Mouse (Mus musculus): ENCODE results near the gene Znrd1. TPM values are rescaled to one million over a fixed set of nuclear protein-coding genes. Genes with fewer than 3 reads are reported as not detected.

Gene Znrd1
- total RNA-seq, 4 experiments from 2014 or later, result 26.6 to 35.5 (median 32.2) TPM

DNA sequence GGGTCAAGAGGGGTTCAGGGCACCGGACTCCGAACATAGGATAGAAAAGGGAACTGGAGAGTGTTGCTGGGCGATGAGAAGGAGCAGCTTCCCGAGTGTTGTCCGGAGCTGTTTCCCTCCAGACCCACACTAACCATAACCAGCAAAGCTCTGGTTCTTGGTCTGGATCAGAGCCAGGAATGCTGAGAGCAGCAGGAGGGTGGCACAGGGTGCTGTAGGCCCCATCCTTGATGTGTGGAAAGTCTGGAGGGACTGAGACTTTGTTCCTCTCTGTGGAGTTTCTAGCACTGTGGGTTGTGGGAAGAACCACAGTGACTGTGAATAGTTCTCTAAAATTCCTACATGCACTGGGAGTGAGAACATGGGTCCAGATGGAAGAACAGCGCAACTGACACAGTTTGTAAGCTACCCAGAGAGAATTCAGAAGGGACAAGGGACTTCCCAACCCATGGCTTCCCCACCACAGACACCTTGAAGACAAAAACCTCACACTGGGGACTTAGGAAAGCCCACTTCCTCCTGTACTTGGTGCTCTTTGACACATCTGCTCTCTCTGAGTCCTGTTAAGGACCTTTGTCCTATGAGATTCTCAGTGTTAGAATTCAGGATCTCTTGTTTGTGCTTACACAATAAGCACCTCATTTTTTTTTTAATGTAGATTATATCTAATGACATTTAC is 13.0 kb upstream of the Znrd1 start:
- DNase-seq (ENCODE audit: low spot score in 2 of 2), result no peak

DNA sequence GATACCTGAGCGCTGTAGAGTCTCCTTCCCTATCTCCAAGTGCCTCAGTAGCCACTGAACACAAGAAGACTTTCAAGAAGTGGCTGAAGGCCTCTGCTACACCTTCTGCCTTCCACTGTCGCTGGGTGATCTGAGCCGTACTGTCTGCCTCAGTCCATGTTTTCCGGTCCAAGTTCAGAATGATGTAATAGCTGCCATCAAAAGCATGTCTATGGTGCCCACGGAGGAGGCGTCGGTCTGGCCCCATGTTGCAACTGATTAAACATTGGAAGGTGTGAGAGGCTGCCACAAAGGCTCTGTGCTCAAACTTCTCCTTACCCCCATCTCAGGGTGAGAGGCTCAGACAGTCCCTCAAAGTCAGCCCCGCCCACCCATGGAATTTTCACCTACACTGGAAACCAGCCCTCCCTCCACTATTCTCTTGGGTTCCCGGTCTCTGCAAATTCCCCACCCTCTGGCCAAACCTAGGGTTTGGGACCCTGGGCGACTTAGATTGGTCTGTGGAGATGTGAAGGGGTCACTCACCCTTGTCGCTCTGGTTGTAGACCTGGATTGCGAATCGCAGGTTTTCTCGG is 12.0 kb upstream of the Znrd1 start:
- no peak for DNase-seq (ENCODE audit: low spot score in 2 of 2)

DNA sequence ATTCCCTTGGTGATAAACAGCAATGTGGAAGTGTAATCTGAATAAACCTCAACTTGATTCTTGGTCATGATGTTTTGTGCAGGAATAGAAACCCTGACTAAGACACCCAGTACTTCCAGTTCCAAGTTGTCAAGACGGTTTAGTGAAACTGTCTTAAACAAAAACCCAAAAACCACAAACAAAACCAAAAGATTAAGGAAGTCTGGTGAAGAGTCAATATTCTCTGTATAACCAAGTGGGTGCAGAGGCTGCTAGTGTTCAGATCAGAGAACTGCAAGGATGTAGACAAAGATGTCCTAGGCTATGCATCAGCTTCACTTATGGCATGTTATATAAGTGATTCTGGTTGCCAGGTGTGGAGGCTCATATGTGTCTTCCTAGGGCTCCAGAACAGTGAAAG is 8.5 kb upstream of the Znrd1 start:
- DNase-seq (ENCODE audit: low spot score in 2 of 2), result no peak

DNA sequence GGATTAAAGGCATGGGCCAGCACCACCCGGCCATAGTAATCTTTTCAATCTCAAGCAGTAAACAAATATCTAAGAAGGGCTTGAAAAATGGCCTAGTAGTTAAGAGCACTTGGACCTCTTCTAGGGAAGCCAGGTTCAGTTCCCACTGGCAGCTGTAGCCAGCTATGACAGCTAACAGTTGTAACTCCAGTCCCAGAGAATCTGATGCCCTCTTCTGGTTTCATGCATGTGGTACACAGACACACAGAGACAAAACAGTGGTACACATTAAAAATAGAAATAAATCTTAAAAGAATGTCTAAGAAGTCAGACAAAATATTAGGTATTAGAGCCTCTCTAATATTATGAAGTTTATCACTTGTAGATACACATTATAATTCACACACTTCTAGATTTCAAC is 2.8 kb upstream of the Znrd1 start:
- no peak for DNase-seq (ENCODE audit: low spot score in 2 of 2)

DNA sequence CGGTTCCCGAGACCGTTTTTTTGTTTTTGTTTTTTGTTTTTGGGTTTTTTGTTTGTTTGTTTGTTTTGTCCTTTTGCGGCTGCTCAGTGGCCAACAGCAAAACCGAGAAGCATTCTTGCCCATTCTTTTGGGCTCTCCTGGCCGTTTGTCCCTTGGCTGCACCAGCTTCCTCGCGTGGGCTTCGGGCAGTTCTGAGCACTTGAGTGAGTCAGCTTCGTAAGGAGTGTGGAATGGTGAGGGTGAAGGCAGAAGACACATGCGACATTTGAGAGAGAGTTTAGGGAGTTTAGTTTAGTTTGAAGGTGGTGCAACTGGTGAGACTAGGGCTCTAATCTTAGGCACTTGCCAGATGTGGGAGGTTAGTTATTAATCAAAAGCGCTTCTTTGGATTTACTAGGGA is 525 bp upstream of the Znrd1 start:
- DNase-seq (ENCODE audit: low spot score in 2 of 2), result no peak

DNA sequence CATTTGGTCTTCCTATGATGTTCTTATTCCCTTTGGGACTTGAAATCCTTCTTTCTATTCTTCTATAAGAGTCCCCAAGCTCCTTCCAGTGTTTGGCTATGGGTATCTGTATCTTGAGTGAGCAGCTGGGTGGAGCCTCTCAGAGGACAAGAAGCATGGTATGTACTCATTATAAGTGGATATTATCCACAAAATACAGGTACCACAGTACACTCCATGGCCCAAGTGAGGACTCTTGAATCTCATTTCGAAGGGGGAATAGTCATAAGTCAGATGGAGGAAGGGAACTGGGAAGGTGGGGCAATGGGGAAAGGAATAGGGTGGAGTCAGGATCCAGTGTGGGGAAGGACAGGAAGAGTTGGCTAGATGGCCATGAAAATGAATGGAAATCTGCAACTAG is 5.3 kb downstream of the Znrd1 start:
- no peak for DNase-seq (ENCODE audit: low spot score in 2 of 2)

DNA sequence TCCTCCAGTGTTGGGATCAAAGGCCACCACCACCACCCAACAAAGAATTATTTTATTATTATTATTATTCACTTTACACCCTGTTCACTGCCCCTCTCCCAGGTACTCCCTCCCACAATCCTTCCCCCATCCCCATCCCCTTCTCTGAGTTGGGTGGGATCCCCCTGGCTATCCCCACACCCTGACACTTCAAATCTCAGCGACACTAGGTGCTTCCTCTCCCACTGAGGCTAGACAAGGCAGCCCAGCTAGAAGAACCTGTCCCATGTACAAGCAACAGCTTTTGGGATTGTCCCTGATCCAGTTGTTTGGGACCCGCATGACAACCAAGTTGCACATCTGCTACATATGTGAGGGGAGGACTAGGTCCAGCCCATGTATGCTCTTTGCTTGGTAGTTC is 5.7 kb downstream of the Znrd1 start:
- DNase-seq (ENCODE audit: low spot score in 2 of 2), result no peak

DNA sequence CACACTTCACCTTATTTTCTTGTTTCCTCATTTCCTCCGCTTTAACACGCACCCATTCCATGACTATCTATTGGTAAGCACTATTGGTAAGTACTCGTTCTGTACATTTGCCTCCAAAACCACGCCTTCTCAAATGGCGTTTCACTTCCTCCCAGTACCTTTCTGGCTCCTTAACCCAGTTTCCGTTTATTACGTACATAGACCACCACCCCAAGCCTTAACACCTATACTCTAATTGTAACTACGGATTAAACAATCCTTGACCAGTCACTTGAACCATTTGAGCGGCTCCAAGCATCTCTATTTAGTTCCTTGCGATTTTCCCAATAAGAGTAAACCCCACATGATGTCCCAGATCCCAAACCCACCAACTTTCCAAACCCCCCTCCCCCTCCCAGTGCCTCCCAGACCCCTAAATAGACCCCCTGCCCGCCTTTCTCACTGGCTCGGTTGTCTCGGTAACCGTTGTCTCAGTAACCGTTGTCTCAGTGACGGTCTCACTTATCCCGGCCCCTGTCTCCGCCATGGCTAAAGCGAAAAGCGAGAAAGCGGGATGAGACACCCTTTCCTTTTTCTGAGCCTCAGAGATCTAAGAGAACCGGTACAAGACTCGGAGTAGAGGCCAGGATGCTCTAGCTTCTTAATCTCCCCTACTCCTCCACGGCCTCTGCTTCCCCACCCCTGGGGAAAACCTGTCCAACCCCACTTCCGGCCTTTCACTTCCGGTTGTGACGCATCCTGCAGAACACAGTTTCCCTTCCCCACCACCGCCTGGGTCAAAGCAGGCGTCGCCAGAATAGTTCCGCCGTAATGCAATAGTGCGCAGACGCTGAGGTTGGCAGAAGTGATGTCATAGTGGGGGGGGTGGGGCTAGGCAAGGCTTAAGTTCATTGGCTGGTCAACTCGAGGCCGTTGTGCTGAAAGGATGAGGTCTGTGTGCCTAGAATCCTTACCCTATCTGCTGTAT is 7.1 kb downstream of the Znrd1 start, which contains the start of gene Ppp1r11:
Ppp1r11 (minus strand) TSS at position 761 of the 967 bp plus-strand sequence.
- DNase-seq (ENCODE audit: low spot score in 2 of 2), result peak; percentile 96 to 97

DNA sequence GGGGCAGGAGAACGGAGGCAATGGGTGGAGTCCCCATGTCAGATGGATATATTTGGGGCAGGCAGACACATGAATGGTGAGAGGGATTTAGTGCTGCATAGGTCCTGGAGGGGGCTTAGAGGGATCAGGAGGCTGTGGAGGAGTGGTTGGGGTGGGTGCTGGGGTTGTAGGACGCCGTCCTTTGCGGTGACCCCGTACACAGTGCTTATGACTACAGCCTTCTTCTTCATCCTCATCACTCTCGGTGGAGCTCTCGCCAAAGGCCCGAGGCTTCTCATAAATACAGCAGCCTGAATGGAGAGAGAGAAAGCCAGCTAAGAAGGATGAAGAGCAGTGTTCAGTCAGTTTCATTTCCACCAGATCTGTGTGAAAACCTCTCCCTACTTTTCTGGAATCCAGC is 9.1 kb downstream of the Znrd1 start:
- DNase-seq (ENCODE audit: low spot score in 2 of 2), result no peak

DNA sequence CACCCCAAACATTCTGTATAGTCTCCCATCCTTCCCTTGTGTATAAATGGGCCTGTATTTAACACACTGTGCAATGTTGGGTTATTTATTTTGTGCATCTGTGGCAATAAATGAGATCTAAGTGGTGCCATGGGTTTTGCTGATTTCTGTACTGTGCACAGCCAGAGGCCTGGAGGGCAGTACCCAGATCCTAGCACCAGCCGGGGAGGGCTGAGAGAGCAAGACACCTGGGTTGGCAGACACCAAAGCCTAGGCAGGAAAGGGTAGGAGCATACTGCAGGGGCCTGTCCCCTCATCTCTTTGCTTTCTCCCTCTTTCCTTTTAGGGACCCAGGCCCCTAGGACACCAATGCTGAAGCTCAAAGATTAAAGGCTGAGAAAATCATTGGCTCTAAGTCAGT is 10.1 kb downstream of the Znrd1 start:
- DNase-seq (ENCODE audit: low spot score in 2 of 2), result no peak

DNA sequence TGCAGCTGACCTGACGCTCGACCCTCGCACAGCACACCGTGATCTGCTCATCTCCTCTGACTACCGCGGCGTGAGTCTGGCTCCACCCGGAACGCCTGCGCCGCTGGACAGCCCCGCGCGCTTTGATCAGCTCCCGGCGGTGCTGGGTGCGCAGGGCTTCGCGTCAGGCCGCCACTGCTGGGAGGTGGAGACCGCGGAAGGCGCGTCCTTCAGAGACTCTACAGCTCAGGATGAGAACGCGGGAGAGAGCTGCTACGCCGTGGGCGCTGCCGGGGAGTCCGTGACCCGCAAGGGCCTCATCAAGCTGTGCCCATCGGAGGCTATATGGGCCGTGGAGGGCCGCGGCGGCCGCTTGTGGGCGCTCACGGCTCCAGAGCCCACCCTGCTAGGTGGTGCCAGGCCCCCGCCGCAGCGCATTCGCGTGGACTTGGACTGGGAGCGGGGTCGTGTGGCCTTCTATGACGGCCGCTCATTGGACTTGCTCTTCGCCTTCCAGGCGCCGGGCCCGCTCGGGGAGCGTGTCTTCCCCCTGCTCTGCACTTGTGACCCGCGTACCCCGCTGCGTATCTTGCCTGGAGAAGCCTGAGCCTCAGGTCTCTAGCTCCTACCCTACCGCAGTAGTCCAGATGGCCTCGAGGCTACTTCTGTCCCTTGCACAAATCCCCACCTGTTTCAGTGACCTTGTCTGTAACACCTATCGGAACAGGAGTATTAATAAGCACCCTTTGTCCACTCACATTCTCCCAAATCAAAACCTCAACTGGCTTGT is 11.1 kb downstream of the Znrd1 start:
- peak in 1 of 2 experiments; percentile 56 for DNase-seq (ENCODE audit: low spot score in 2 of 2)

DNA sequence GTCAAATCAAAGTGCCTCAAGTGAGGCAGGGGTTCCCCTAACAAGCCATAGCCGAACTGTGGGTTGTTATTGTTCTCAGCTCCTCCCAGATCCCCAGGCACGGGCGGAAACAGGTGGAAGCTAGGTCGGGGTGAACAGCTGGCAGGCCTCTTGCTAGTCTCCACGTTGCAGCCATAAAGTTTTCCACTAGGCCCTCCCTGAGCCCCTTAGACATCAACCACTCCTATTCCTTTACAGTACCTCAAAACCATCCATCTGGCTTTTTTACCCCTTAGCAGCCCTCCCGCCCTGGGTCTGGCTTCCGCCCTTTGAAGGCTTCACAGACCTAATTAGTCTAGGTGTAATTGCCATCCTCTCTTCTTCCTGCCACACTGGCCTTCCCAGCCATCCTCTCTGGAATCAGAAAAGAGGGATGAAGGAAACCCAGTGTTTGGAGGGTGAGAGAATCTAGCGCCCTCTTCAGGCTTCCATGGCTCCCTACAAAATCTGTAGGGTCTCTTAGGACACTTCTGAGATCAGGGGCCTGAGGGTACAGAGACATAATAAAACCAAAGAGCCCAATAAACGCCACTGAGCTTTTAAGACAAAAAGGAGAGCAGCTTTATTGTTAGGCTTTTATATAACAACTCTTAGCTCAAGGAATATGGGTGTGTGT is 14.1 kb downstream of the Znrd1 start:
- no peak for DNase-seq (ENCODE audit: low spot score in 2 of 2)

DNA sequence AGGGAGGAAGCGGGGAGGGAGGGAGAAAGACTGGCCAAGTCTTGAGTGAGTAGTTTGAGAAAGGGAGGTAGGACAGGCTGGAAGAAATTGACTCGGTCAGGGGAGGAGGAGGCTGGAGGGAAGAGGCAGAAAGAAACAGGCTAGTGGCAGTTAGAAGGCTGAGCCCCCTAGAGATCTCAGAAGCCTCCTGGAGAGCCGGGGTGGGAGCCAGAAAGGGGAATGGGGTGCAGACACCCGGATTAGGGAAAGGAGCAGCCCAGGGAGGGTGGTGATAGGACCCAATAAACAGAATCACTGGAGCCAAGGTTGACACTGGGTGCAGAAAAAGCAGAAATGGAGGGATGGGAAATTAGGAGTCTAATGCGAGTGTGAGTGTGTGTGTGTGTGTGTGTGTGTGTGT is 14.7 kb downstream of the Znrd1 start:
- DNase-seq (ENCODE audit: low spot score in 2 of 2), result no peak

DNA sequence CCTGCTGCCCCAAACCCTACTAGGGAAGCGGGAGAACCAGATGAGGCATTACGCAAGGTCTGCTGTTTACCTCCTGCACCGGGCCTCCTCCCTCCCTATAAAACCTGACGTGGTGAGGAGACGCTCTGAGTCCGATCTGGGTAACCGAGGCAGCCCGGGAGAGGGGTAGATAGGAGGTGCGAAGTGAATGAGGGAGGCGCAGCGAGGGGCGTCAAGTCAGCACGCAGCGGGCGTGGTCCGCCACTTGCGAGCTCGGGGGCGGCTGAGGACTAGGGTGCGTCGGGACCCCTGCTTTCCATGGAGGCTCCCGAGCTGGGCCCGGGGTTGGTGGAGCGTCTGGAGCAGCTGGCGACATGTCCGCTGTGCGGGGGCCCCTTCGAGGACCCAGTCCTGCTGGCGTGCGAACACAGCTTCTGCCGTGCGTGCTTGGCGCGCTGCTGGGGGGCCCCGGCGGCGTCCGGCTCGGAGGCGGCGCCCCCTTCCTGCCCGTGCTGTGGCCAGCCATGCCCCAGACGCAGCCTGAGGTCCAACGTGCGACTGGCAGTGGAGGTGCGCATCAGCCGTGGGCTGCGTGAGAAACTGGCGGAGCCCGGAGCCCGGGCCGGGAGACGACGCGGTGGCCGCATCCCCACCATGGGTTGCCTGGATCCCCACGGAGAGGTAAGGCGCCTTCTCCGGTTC is 15.4 kb downstream of the Znrd1 start, which contains the start of gene Rnf39:
Rnf39 (plus strand) TSS at position 128 of the 681 bp plus-strand sequence.
- DNase-seq (ENCODE audit: low spot score in 2 of 2), result peak in 1 of 2 experiments; percentile 34

DNA sequence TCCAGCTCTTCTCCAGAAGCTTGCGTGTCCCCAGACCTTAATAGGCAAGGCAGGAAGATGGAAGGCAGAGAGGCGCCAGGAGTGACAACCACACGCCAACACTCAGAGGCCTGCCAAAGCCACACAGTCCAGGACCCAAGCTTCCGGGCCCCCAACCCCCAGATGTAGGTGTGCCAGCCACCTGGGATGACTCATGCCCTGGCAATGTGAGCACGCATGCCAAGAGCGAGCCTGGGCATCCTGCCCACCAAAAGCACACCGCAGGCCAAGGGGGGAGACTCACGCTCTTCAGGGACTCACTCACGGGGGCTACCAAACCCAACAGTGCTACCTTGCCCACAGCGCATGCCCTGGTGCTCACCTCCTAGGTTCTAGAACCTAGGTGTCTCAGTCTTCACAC is 16.0 kb downstream of the Znrd1 start:
- DNase-seq (ENCODE audit: low spot score in 2 of 2), result peak in 1 of 2 experiments; percentile 50

DNA sequence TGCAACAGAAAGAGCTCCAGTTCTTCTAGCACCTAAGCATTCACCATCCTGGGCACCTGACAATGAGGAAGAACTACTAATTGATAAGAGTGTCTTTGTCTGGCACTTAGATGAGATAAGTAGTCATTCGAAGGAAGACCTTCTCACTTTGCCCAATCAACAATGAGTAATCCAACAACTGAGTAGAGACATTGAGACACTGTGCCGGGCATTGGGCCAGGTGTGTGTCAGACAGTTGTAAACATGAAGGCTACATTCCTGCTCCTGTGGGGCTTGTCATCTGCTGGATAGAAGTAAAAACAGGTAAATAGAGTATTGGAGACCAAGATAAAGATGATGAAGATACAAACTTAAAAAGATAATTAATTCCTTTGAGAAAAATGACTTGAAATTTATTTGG is 20.3 kb downstream of the Znrd1 start:
- DNase-seq (ENCODE audit: low spot score in 2 of 2), result no peak

DNA sequence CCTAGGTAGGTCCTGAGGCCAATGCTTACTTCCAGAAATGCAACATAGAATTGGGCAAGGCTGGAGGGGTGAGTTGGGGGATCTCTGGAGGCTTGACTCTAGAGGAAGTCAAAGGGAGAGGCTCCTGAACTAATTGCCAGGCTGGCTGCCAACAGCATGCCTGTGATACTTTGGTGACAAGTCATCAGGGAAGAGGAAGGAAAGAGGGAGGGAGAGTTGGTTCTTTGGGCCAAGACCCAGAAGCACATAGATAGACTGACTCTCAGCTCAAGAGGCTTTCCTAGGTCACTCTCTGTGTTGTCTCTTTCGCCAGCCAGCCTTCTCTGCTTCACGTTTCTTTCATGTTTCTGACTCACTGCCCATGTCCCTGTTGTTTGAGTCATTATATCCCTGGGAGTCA is 26.6 kb downstream of the Znrd1 start:
- DNase-seq (ENCODE audit: low spot score in 2 of 2), result no peak

DNA sequence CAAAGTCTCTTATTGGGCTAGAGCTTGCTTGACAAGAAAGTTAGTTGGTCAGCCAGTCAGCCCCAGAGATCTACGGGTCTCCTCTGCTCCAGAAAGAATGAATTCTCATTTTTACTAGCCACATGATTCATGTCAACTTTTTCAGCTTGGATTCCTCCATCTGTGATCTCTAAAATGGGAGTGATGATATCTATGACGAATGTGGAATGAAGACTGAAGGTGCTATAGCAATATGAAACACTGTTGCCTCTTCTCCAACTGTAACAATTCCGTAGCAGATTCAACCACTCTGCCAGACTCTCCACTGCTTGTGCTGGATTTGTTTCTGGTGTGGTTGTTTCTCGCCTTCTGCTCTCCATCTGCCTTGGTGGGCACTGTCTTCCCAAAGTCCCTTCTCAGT is 27.2 kb downstream of the Znrd1 start:
- no peak for DNase-seq (ENCODE audit: low spot score in 2 of 2)

DNA sequence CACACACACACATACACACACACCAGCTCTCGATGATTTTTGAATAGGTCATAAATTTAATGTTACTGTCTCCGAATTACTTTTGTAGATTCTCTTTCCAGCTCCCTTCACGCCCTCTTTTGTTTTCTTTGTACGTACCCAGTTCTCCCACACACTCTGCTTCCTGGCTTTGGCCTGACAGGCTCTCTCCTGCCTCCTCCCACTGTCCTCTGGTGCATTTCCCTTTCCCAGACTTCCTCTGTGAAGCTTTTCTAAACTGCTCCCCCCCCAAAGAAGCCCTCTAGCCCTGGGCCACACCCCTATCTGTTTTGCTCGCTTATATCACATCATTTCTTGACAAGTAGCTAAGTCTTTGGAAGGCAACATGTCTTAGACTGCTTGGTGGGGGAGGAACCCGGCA is 28.1 kb downstream of the Znrd1 start:
- DNase-seq (ENCODE audit: low spot score in 2 of 2), result no peak

DNA sequence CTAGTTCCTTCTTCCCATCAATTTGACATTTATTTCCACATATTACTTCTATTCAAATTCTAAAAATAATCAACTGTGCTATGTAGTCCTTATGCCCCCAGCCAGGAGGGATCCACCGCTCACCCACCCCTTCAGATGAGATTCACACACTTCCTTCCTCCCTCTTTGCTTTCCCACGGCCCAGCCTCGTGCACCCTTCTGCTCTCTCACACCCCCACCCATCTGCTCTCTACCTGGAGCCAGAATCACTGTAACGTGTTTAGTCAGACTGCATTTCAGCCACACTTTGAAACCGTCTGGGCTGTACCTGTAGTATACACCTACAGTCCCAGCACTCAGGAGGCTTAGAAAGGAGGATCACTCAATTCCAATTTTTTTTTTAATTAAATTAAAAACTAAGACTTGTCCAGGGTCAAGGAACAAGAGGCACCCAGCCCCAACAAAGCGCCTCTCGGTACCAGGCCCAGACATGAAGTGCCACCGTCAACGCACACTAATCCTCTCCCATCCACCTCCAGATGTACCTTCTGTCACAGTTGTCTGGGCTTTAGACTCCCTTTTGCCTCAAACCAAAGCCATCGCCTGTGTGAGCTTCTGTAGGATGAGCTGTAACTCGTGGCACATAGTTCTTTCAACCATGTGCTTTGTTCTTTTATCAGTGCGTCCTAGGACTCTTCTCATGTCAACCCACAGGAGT is 29.0 kb downstream of the Znrd1 start:
- no peak for DNase-seq (ENCODE audit: low spot score in 2 of 2)

Measured in layer of hippocampus, adult 8-10 months (tissue).